Mouse (Mus musculus) olfactory bulb, adult 2 months (tissue): ENCODE results near the gene Epas1. TPM values are rescaled to one million over a fixed set of nuclear protein-coding genes. Genes with fewer than 3 reads are reported as not detected.

ENCODE experiments used
- H3K27ac ChIP-seq: fragments of 200-500 bp; 2 replicates; pipeline ENCODE4 v1.5.1; 2012; ENCODE audit warnings: low read depth, low read length; ENCODE audit not compliant: insufficient read depth
- H3K4me1 ChIP-seq: fragments of 200-500 bp; 2 replicates; pipeline ENCODE4 v1.6.1; 2012; ENCODE audit warnings: low read length; ENCODE audit not compliant: control insufficient read depth, insufficient read depth
- H3K4me3 ChIP-seq: fragments of 200-500 bp; 2 replicates; pipeline ENCODE4 v1.5.1; 2012; ENCODE audit warnings: mild to moderate bottlenecking, low read depth, low read length, moderate library complexity; ENCODE audit not compliant: insufficient read depth
- CTCF ChIP-seq: fragments of 200-500 bp; IDR thresholded peaks from 2 replicates; pipeline ENCODE4 v1.5.1; 2012; ENCODE audit warnings: low read depth, mild to moderate bottlenecking, low read length, moderate library complexity; ENCODE audit not compliant: insufficient read depth
- POLR2A ChIP-seq: fragments of 200-500 bp; IDR thresholded peaks from 2 replicates; pipeline ENCODE4 v1.6.1; 2012; ENCODE audit warnings: mild to moderate bottlenecking, low read depth, low read length, moderate library complexity; ENCODE audit not compliant: insufficient read depth
- WGBS: fragments of 180-500 bp; shearing (Covaris S2); methylation state at CpG from one replicate; pipeline ENCODE4 v1.1.7; 2018; 5-methylcytosine and 5-hydroxymethylcytosine counted together
- polyA plus RNA-seq: library from polyadenylated mRNA; stranded (reverse); fragments of >200 nt; gene quantifications from 2 replicates; pipeline ENCODE4 v1.2.4, GENCODE M21; 2012; ENCODE audit warnings: low replicate concordance; ENCODE audit not compliant: missing spikeins, insufficient read depth, insufficient read length

Gene Epas1
- polyA plus RNA-seq, 1 experiment: not detected

GRCm38 (mm10) chr17:86766412-86766811 lies 12.9 kb downstream of the Epas1 start:
- Histone ChIP-seq H3K4me1 (peaks cover 13% of the 10 kb centered on the region), H3K27ac (no peak overlapping the region), H3K4me3 (no peak overlapping the region)
- no peak for TF ChIP-seq CTCF
- TF ChIP-seq POLR2A: no peak
- 85% methylated on average over 4 of the region's 4 CpGs for WGBS

GRCm38 (mm10) chr17:86768596-86768995 lies 15.1 kb downstream of the Epas1 start:
- Histone ChIP-seq H3K27ac (no peak overlapping the region), H3K4me3 (no peak overlapping the region), H3K4me1 (peaks cover 16% of the 10 kb centered on the region)
- WGBS: 80% methylated on average over 7 of the region's 7 CpGs
- TF ChIP-seq POLR2A: no peak
- TF ChIP-seq CTCF: no peak

DNA sequence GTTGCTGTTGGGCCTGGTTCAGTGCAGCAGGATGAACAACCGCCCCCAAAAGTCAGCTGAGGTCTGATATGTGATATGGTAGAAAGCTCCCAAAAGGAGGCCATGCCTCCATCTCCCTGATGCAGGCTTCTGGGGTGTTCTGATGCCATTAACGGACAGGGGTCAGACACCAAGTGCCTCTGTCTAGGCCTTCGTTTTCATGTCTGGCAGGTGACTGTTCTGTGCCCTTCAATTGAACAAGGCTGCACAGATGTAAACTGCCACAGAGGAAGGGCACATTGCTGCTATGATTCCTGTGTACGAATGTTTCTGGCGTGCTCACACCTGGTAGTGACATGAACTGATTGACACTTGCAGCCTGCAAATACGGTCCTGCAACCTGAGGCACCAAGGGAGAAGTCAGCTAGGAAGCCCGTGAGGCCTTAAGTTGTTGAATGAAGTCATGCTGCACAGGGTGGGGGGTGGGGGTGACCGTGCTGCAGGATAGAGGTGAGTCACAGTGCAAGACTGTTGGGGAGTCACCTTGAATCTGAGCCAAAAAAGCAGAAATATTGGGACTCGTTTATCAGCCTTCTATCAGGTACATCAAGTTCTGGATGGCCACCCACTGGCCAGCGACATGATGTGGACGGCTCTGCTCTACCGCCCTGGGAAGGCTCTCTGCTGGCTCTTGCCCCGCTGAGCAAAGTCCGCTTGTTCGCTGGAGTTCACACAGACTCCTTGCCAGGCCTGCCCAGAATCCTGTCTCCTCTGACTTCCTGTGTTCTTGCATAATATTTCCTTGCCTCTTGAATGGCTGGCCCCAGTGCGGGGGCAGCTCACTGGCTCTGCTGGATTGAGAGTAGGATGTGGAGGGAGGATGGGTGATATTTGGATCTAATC lies 16.1 kb downstream of the Epas1 start:
- Histone ChIP-seq H3K27ac (peak overlapping the region; percentile 23; the same call in 1 of the 2 replicates), H3K4me3 (no peak overlapping the region), H3K4me1 (peaks cover 16% of the 10 kb centered on the region)
- WGBS: 64% methylated on average over 16 of the region's 16 CpGs
- TF ChIP-seq POLR2A (no peak), CTCF (no peak)

- H3K4me3 ChIP-seq: no peak overlapping the region
- TF ChIP-seq POLR2A (no peak), CTCF (no peak)
- 85% methylated on average over 5 of the region's 5 CpGs for WGBS
- peaks cover 16% of the 10 kb centered on the region for H3K4me1 ChIP-seq
- H3K27ac ChIP-seq: no peak overlapping the region
Measured at GRCm38 (mm10) chr17:86770848-86771247, 17.3 kb downstream of the Epas1 start.

- Histone ChIP-seq H3K4me1 (peaks cover 16% of the 10 kb centered on the region), H3K4me3 (no peak overlapping the region), H3K27ac (no peak overlapping the region)
- WGBS: 33% methylated on average over 11 of the region's 11 CpGs
- TF ChIP-seq POLR2A: no peak
Measured at GRCm38 (mm10) chr17:86772035-86772434, 18.5 kb downstream of the Epas1 start.

- no peak for TF ChIP-seq CTCF
- TF ChIP-seq POLR2A: no peak
- H3K4me3 ChIP-seq: no peak overlapping the region
- peaks cover 16% of the 10 kb centered on the region for H3K4me1 ChIP-seq
- 89% methylated on average over 15 of the region's 15 CpGs for WGBS
- H3K27ac ChIP-seq: 0 out of 2 replicates have a peak overlapping the region, but pooled peaks have one; percentile 10
Measured at GRCm38 (mm10) chr17:86772929-86773588, 19.6 kb downstream of the Epas1 start.

DNA sequence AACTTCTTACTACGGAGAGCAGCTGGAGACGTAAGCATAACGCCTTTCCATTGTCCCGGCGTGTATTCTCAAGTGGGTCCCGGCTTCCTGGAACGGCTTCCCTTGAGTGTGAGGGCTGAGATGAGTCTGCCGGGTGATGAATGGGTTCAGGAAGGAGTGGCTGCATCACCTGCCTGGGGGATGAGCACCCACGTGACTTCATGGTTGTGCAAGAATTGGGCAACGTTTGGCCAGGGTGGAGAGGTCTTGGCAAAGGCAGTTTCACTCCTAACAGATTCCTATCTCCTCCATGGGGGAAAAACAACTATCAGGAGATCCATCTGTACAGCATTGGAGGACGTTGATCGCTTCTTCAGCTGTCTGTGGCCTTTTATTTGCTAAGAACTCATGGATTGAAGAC lies 23.0 kb downstream of the Epas1 start:
- TF ChIP-seq CTCF (no peak), POLR2A (no peak)
- Histone ChIP-seq H3K4me3 (no peak overlapping the region), H3K27ac (no peak overlapping the region), H3K4me1 (peaks cover 10% of the 10 kb centered on the region)
- WGBS: 88% methylated on average over 12 of the region's 12 CpGs

DNA sequence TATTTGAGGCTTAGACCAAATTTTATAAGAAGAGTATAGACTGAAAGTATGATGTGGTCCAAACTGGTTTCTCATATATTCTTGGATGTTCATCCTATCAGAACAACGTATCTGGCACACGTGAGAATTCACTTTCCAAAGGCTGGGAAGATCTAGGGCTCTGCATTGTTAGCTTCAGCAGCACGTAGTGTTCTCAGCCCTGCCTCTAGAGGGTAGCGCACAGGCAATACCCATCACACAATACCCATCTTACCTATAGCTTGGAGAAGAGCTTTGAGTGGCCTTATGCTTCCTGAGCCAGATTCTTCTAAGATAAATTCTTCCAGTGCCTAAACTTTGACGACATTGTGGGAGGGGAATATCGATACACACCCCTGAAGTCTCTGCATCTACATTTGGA lies 24.6 kb downstream of the Epas1 start:
- TF ChIP-seq CTCF (no peak), POLR2A (no peak)
- Histone ChIP-seq H3K27ac (no peak overlapping the region), H3K4me3 (no peak overlapping the region), H3K4me1 (peaks cover 15% of the 10 kb centered on the region)
- WGBS: 90% methylated on average over 6 of the region's 6 CpGs

DNA sequence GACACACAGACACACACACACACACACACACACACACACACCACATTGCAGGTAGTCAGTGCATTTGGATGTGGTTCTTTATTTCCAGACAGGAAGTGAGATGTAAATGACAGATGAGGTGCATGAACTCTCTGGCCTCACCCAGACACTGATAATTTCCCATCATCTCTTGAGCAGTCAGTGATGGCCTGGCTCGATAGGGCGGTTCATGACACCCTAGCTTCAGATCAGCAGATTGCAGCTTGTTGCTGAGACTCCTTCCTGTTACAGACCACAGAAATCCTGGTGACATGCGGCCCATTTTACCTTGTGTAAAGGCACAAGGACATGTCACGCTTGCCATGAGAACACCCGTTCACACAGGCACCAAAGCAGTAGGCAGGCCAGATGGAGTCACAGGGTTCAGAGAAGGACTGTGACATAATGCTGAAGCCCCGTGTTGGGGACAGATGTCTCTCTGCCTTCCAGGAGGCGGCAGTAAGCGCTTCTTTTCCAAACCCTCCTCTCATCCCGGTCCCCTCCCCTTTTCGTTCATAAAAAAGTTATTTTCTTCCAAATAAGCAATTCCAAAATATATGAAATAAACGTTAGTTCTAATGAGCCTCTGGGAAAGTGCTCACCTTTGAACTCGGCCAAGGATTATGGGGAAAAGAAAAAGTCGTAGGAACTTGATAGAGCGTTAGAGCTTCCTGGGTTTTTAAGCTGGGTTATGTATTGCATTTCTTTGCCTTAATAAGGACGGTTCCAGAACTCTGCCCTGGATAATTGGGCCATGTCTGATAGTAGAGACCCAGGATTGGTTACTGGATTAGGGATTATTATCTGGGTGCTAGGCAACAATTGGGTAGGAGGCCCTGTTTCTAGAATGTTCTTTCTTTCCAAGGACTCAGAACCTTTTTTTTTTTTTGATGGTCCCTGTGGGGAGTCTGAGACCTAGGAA lies 26.0 kb downstream of the Epas1 start:
- 75% methylated on average over 15 of the region's 15 CpGs for WGBS
- TF ChIP-seq CTCF (no peak), POLR2A (no peak)
- Histone ChIP-seq H3K27ac (no peak overlapping the region), H3K4me1 (peaks cover 25% of the 10 kb centered on the region), H3K4me3 (no peak overlapping the region)
